Mouse (Mus musculus): ENCODE measurements around the gene Kif1bp. TPM values are rescaled to one million over a fixed set of nuclear protein-coding genes. Genes with fewer than 3 reads are reported as not detected.
"Not testable (repeated sequence)": the region's sequence is repeated elsewhere in the genome, so short reads cannot be mapped to it uniquely, and the experiment has no call there.

The Kif1bp gene
- polyA plus RNA-seq, 1 experiment from 2014 or later: 41.6 TPM

DNA sequence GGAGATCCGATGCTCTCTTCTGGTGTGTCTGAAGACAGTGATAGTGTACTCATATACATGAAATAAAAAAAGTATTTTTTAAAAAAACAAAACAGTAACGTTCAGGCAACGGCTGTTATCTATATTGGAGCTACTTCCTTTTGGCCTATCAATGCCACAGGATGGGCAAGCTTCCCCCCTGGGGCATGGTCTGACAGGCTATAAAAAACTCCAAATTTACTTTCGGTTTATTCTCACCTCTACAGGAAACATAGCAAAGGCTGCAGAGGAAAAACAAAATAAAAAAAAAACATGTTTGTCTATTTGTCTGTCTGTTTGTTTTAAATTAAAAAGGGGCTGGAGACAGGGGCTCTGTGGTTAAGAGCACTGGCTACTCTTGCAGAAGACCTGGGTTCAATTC is 74.9 kb downstream of the Kif1bp start:
- 61% methylated on average over 4 of the region's 4 CpGs for WGBS
- Histone ChIP-seq H3K9me3 (ENCODE audit: control insufficient read depth, low read depth, low read length) (no peaks in the 10 kb centered on the region), H3K36me3 (ENCODE audit: control insufficient read depth, insufficient read depth, low read length) (no peaks in the 10 kb centered on the region), H3K27ac (ENCODE audit: low read length) (no peak overlapping the region), H3K4me3 (ENCODE audit: low read depth, low read length) (no peak overlapping the region), H3K4me2 (replicated peaks; ENCODE audit: low read depth, low read length) (no peak overlapping the region), H3K27me3 (ENCODE audit: control insufficient read depth, insufficient read depth, low read length) (no peaks in the 10 kb centered on the region), H3K9ac (replicated peaks; ENCODE audit: low read depth, low read length) (no peak overlapping the region), H3K4me1 (ENCODE audit: control insufficient read depth, insufficient read depth, low read length) (no peaks in the 10 kb centered on the region)
- ATAC-seq (ENCODE audit: insufficient number of reproducible peaks, insufficient read depth, low FRiP score, low read depth): no peak

DNA sequence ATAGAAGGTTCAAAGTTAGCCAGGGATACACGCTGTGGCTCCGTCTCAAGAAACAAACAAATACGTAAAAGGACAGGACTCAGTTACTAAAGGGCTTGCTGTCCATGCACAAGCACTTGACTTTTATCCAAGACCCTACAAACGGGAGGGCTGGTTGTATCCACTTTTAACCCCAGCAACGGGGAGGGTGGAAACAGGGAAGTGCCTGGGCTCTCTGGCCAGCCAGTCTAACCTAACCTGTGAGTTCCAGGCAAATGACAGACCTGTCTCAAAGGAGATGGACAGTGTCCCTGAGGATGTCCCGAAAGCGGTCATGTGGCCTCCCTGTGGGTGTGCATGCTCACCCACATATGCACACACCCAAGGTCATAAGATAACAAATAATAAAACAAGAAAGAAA is 76.3 kb downstream of the Kif1bp start:
- ATAC-seq (ENCODE audit: insufficient number of reproducible peaks, insufficient read depth, low FRiP score, low read depth): no peak
- Histone ChIP-seq H3K9ac (replicated peaks; ENCODE audit: low read depth, low read length) (no peak overlapping the region), H3K36me3 (ENCODE audit: control insufficient read depth, insufficient read depth, low read length) (no peaks in the 10 kb centered on the region), H3K4me3 (ENCODE audit: low read depth, low read length) (no peak overlapping the region), H3K4me2 (replicated peaks; ENCODE audit: low read depth, low read length) (no peak overlapping the region), H3K27ac (ENCODE audit: low read length) (no peak overlapping the region), H3K27me3 (ENCODE audit: control insufficient read depth, insufficient read depth, low read length) (no peaks in the 10 kb centered on the region), H3K4me1 (ENCODE audit: control insufficient read depth, insufficient read depth, low read length) (no peaks in the 10 kb centered on the region), H3K9me3 (ENCODE audit: control insufficient read depth, low read depth, low read length) (no peaks in the 10 kb centered on the region)
- WGBS: 75% methylated on average over 7 of the region's 7 CpGs

DNA sequence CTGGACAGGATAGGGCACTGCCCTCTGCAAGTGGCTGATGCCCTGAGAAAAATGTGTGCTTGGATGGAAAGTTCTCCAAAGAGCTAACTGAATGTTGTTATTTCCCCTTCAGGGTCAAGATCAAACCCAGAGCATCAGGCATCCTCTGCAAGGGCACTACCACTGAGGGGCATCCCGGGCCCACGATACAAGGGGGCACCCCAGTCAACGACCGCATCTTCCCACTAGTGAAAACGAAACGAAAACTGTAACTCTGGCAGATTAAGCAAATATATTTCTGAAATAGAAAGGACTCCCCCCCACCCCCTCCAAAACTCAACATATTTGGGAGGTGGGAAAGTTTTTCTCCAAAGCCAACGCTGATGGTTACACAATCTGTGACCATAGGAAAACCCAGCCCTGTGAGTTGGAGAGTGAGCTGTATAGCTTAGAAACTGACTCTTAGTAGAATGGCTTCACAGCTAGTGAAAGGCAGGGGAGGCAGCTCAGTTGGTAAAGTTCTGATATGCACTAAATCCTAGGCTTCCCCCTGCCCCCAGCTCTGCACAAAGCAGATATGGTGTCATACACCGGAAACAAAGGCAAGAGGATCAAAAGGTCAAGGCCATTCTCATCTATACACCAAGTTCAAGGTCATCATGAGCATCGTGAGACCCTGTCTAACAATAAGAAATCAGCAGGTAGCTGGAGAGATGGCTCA is 77.2 kb downstream of the Kif1bp start:
- H3K9me3 ChIP-seq (ENCODE audit: control insufficient read depth, low read depth, low read length): no peaks in the 10 kb centered on the region
- no peak for ATAC-seq (ENCODE audit: insufficient number of reproducible peaks, insufficient read depth, low FRiP score, low read depth)
- no peak overlapping the region for H3K4me2 ChIP-seq (replicated peaks; ENCODE audit: low read depth, low read length)
- 86% methylated on average over 9 of the region's 9 CpGs for WGBS
- no peaks in the 10 kb centered on the region for H3K4me1 ChIP-seq (ENCODE audit: control insufficient read depth, insufficient read depth, low read length)
- no peaks in the 10 kb centered on the region for H3K36me3 ChIP-seq (ENCODE audit: control insufficient read depth, insufficient read depth, low read length)
- no peak overlapping the region for H3K27ac ChIP-seq (ENCODE audit: low read length)
- no peak overlapping the region for H3K9ac ChIP-seq (replicated peaks; ENCODE audit: low read depth, low read length)
- no peak overlapping the region for H3K4me3 ChIP-seq (ENCODE audit: low read depth, low read length)
- no peaks in the 10 kb centered on the region for H3K27me3 ChIP-seq (ENCODE audit: control insufficient read depth, insufficient read depth, low read length)

DNA sequence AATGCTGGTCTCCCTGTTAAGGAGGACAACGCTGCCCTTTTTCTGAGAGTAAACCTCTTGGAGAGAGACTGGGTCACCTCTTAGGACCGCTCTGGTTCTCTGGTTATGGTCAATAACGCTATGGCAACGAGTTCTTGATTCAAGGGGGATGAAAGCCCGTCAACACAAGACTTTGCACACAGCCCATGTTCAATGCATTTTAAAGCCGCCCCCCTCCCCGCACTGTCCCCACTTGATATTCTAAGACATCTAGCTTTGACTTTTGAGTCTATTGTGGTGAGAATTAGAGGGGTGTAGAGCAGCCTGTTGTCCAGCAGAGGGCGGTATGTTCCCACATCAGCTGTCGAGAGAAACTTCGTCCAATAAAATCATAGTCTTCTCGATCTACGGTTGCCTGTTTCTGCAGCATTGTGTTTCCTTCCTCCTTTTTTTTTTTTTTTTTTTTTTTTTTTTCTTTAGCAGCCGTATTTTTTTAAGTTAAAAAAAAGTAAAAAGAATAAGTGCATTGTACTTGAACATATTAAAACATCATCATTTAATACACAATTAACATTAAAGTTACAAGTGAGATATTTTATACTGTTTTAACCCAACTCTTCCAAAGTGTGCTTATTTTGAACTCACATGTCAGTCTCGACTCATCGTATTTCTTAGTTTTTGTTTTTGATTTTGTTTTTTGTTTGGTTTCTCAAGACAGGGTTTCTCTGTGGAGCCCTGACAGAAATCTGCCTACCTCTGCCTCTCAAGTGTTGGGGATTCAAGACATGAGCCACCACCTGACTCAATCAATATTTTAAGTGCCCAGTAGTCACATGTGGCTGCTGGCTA is 78.0 kb downstream of the Kif1bp start:
- no peak overlapping the region for H3K27ac ChIP-seq (ENCODE audit: low read length)
- peak; percentile 65; the same call in 1 of the 2 replicates for ATAC-seq (ENCODE audit: insufficient number of reproducible peaks, insufficient read depth, low FRiP score, low read depth)
- no peak overlapping the region for H3K4me3 ChIP-seq (ENCODE audit: low read depth, low read length)
- H3K9me3 ChIP-seq (ENCODE audit: control insufficient read depth, low read depth, low read length): no peaks in the 10 kb centered on the region
- H3K4me2 ChIP-seq (replicated peaks; ENCODE audit: low read depth, low read length): no peak overlapping the region
- no peaks in the 10 kb centered on the region for H3K4me1 ChIP-seq (ENCODE audit: control insufficient read depth, insufficient read depth, low read length)
- H3K9ac ChIP-seq (replicated peaks; ENCODE audit: low read depth, low read length): no peak overlapping the region
- WGBS: 24% methylated on average over 15 of the region's 15 CpGs
- H3K27me3 ChIP-seq (ENCODE audit: control insufficient read depth, insufficient read depth, low read length): no peaks in the 10 kb centered on the region
- H3K36me3 ChIP-seq (ENCODE audit: control insufficient read depth, insufficient read depth, low read length): no peaks in the 10 kb centered on the region

- ATAC-seq (ENCODE audit: insufficient number of reproducible peaks, insufficient read depth, low FRiP score, low read depth); H3K9me3 ChIP-seq (ENCODE audit: control insufficient read depth, low read depth, low read length); H3K27ac ChIP-seq (ENCODE audit: low read length); H3K4me2 ChIP-seq (replicated peaks; ENCODE audit: low read depth, low read length); H3K4me1 ChIP-seq (ENCODE audit: control insufficient read depth, insufficient read depth, low read length); H3K9ac ChIP-seq (replicated peaks; ENCODE audit: low read depth, low read length); H3K4me3 ChIP-seq (ENCODE audit: low read depth, low read length); H3K27me3 ChIP-seq (ENCODE audit: control insufficient read depth, insufficient read depth, low read length); H3K36me3 ChIP-seq (ENCODE audit: control insufficient read depth, insufficient read depth, low read length): not testable (repeated sequence)
- 84% methylated on average over 3 of the region's 3 CpGs for WGBS
Observed at GRCm38 (mm10) chr10:62491681-62492080, 86.6 kb downstream of the Kif1bp start.

Other genes starting within 250 kb of the Kif1bp start
- 19.4 and 23.6 TPM in 2 replicates for gene Hk1, start 198.5 kb downstream of the Kif1bp start, polyA plus RNA-seq (2014; fragmentation: Nextera tagmentation; extraction: Ambion mirVana)
- gene Hkdc1, start 156.0 kb downstream of the Kif1bp start, polyA plus RNA-seq (2014; fragmentation: Nextera tagmentation; extraction: Ambion mirVana): 2.0 and 2.2 TPM in 2 replicates
- gene 4930507D05Rik, start 129.0 kb downstream of the Kif1bp start, polyA plus RNA-seq (2014; fragmentation: Nextera tagmentation; extraction: Ambion mirVana): 0.71 and 0.90 TPM in 2 replicates
- gene Supv3l1, start 128.7 kb downstream of the Kif1bp start, polyA plus RNA-seq (2014; fragmentation: Nextera tagmentation; extraction: Ambion mirVana): 25.5 and 25.8 TPM in 2 replicates
- 75.6 and 77.9 TPM in 2 replicates for gene Vps26a, start 91.7 kb downstream of the Kif1bp start, polyA plus RNA-seq (2014; fragmentation: Nextera tagmentation; extraction: Ambion mirVana)
- gene Srgn, start 51.0 kb downstream of the Kif1bp start, polyA plus RNA-seq (2014; fragmentation: Nextera tagmentation; extraction: Ambion mirVana): 8.3 and 8.7 TPM in 2 replicates
- 27.0 and 28.3 TPM in 2 replicates for gene Ddx21, start 23.8 kb upstream of the Kif1bp start, polyA plus RNA-seq (2014; fragmentation: Nextera tagmentation; extraction: Ambion mirVana)
- gene Ddx50, start 72.8 kb upstream of the Kif1bp start, polyA plus RNA-seq (2014; fragmentation: Nextera tagmentation; extraction: Ambion mirVana): 147 and 148 TPM in 2 replicates
- gene Stox1, start 147.7 kb upstream of the Kif1bp start, polyA plus RNA-seq (2014; fragmentation: Nextera tagmentation; extraction: Ambion mirVana): 1.3 and 1.5 TPM in 2 replicates
- gene Ccar1, start 213.8 kb upstream of the Kif1bp start, polyA plus RNA-seq (2014; fragmentation: Nextera tagmentation; extraction: Ambion mirVana): 141 and 144 TPM in 2 replicates

Data from stomach, embryonic 14.5 days (tissue).